Mouse (Mus musculus) urinary bladder, postnatal 36 days (tissue): ENCODE results near the gene Lmx1b.

Source experiments
- DNase-seq, 2 experiments: peaks; one replicate each; pipeline ENCODE4 v3.0.0; 2022; ENCODE audit warnings: low spot score in 2 of 2, mixed read lengths in 1 of 2

The Lmx1b gene

DNA sequence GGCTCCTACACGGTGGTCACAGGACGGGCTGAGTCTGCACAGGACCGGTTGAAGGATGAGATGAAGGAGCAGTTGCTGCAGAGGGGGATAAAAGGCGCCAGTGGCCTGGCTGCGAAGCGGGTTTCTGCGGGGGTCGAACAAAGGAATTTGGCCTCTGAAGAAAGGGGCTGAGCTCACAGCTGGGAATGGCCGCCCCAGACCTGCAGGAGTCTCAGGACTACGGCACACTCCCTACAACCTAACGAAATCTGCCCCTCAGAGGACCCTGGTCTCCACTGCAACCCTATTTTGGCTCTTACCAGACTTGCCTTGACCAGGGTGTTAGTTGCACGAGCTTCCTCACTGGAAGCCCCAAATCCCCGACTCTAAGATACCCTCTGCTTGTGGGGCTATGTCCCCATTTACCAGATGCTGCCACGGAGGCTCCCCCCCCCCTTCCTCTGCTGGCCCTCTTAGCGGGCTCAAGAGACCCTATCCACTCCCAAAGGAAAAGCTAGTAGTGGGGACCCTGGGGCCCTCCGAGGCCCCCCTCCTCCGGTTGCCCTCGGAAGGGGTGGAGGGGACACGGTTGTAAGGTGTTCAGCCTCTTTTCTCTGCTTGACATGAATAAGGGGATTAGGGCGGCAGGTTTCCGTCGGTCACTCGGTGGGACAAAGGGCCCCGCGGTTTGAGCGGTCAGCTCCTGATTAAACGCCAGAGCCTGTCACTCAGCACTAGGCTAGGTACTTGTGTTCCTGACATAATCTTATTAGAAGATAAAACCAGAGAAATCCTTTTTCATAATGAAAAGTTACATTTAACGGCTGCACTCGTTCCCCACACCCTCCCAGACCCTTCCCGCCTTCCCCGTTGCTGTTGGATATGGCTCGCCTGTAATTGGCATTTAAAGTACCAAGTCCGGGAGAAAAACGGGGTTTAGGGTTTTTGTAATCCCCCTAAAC is 10.0 kb downstream of the Lmx1b start:
- no peak for DNase-seq

DNA sequence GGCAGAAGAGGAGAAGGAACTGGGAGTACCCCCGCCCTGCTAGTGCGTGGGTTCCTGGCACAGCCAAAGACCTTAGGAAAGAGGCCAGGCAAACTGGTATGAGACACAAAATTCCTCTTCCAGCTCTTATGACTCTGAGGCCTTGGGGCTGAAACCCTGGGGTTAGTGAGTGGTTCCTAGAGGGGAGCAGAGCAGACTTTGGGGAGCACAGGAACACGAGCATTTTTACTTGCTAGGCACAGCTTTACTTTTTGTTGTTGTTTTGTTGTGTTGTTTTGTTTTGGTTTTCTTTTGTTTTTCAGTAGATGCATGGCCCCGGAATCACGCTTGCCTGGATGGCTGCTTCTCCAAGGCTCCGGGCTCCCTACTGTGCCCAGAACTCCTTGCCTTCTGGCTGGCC is 10.7 kb downstream of the Lmx1b start:
- no peak for DNase-seq

DNA sequence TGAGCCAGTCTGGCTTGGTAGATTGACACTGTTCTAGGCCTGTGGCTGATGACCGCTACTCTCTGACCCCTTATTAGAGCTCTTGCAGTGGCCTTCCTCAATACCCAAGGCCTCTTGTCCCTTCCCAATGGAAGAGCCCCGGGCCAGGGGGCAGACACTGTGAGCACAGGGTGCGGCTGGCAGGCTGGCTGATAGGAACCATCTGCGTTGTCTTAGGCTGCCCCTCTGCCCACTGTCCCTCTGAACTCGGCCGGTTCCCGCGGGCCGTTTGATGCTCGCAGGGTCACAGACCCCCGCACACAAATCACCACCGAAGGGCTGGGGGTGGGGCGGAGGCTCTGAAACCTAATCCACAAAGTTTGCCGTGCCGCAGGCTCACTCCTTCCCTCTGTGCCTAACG is 11.5 kb downstream of the Lmx1b start:
- no peak for DNase-seq

DNA sequence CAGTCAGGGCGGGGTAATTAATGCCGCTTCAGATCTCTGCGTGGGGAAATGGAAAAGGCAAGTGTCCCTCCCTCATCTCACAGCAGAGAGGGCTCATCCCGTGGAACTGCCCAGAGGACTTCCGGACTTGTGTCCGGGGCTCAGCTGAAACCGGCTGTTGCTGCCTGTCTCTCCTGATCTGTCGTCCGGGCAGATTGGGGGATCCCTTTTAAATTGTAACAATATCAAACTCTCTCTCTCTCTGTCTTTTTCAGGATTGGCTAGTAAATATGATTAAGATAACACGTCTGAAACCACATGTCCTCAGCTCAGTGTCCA is 13.3 kb downstream of the Lmx1b start:
- DNase-seq: no peak

DNA sequence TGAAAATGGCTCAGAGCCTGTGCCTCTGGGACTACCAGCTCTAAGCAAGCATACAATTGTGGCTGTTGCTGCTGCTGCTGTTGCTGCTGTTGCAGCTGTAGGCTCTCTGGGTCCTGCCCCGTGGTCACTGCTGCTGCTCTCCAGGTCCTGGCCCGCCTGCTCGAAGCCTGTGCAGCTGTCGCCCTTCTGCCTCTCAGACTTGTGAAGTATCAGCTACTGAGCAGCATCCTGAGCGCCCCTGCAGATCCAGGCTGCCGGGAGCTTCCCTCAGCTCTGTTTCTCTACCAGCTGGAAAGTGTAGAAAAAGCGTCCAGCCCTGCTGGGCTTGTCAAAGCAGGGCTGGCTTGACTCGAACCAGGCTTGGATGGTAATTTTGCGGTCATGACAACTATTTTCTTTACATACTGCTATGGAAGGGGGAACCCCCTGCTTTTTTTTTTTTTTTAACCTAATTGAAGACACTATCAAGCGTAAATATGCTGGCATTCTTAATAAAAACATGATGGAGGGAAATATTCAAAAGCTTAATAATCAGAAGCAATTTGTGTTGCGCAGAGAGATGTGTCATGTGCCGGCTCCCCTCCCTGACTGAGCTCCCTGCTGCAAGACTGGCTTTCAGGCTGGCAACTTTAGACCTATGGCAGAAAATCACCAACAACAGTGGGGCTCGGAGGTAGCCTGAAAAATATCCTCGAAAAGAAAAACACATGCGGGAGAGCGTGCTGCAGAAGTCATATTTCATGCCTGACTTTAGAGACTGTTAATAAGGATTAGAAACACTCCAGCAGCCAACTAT is 13.9 kb downstream of the Lmx1b start:
- no peak for DNase-seq

DNA sequence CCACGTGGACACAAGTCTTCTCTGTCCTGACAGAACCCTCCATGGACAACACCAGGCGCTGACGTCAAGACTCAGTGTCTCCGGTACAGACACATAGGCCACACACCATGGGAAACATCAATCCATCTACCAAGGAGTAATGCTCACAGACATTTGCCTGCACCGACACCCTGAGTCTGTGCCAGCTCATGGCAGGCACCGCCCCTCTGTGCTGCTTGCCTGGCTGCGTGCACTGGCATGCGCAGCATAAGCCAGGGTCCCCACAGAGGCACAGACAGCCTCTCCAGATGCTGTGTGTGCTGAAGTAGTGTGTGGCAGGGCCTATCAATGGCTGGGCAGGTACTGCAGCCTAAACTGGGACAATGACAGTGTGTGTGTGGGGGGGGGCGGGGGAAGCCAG is 22.6 kb downstream of the Lmx1b start:
- DNase-seq: no peak

DNA sequence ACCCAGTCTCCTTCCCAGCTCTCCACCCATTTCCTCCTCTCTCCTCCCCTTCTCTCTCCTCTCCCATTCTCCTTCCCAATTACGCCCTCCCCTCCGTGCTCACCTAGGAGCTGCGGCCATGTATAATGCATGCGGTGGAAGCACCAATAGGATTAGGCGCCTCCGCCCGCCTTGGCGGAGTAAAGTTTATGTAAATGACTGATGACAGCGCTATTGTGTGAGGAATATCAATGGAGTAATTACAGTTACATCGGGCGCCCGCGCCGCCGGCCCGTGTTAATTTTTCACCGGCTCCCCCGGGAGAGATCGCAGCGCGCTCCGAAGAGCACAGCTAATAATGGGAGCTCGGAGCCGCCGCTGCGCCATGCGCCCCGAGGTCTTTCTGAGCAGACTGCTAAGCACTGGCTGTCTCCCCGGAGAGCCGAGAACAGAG is 23.9 kb downstream of the Lmx1b start:
- no peak for DNase-seq

DNA sequence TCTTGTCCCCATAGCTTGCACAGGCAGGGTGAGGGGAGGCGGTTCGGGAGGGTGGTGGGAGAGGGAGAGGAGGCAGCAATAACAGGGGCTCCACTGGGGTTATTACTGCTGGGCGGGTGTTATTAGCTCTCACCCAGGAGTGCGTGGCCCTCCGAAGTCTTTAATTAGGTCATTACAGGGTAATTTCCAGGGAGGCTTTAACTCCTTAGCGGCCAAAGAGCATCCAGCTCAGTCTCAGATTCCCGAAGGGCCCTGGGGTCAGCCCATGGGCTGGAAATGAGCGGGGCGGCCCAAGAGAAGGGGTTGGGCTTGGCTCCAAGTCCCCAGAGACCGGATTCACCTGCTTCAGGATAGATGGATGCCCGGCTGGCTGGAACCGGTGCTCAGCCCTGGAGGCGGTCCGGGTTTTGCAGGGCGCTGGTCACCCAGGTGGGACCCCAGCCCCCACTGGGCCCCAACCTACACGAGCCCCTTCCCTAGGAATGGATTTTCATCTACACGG is 24.4 kb downstream of the Lmx1b start:
- DNase-seq: no peak

DNA sequence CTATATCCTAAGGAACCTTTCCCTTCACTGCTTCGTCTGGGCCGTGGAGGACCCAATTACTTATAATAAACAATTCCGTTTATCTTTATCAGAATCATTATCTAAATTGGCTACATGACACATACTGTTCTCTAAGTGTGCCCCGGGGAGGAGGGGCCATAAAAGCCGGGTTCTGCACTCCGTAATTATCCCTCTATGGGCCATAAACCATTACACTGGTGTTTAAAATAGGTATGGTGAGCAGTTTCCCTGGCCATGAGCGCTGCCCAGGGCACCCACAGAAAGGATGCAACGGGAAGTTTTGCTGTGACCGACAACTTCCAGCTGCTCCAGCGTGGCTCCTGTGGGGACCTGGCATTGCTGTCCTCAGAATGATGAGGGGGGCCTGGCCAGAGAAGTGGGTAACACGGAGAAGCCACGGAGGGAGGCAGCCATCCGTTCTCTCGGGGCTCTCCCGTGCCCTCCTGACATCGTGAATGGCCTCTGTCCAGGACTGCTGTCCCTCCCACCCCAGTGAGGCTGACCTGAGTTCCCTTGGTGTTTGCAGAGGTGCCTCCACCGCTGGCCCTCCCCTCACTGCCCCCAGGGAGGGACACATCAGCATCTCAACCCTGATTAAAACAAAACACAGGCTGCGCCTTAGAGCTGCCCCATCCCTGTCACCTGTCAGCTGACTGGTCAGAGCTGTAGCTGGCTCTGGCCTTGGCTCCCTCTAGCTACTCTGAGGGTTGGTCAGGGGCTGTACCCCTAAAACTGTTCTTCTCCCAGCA is 34.6 kb downstream of the Lmx1b start:
- no peak for DNase-seq

DNA sequence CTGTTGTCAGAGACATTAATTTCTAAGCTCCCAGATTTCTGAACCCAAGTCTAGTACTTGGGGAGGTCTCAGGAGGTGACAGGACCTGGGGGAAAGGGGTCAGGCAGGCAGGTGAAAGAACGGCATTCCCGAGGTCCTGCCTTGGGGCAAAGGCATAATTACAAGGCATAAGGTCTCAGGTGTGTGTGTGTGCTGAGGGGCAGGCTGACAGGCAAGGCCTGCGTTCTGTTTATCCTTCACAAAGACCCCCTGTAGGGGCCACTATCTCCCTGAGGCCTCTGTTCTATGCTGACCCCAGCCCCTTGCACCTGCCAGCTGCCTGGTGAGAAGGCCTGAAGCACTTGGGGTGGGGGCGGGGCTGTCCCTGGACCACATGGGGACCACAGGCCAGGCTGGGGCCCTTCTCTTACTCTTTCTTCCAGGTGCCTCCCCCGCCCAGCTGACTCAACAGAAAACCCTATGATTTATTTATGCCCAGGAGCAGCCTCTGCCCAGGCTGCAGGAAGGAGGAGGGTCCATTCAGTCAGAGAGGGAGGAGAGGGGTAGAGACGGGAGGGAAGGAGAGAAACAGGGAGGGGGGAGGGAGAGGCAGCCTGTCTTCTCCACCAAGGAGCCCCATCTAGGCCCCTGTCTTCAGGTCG is 35.3 kb downstream of the Lmx1b start:
- no peak for DNase-seq

DNA sequence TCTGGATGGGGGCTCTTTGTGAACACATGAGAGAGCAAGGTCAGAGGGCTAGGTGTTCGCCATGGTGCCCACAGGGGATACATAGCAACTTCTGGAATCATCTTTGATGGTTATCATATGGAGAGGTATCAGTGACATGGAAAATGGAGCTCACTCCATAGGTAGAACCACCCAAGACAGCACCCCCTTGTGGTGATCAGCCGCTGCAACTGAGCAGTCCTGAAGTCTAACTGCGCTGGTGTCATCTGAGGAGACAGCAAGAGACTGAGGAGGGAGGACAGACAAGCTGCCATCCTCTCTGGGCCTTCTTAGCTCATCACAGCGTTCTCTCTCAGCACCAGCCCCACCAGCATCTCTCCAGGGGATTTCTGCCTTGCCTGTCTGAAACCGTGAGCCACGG is 39.8 kb downstream of the Lmx1b start:
- no peak for DNase-seq

DNA sequence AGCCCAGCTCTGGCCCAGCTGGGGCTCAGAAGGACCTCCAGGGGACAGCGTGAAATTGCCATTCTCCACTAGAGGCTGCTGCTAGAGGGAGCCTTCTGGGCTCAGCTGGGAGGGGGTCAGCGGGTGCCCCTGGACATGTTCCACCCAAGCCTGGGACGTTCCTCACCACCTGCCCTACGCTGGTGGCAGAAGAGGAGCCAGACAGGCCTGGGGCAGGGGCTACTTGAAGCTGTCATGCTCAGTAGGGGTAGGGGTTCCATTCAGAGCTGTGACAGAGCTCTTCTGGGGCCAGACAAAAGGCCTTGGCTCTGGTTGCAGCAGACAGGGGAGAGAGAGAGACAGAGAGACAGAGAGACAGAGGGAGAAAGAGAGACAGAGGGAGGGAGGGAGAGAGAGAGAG is 42.9 kb downstream of the Lmx1b start:
- DNase-seq: no peak

DNA sequence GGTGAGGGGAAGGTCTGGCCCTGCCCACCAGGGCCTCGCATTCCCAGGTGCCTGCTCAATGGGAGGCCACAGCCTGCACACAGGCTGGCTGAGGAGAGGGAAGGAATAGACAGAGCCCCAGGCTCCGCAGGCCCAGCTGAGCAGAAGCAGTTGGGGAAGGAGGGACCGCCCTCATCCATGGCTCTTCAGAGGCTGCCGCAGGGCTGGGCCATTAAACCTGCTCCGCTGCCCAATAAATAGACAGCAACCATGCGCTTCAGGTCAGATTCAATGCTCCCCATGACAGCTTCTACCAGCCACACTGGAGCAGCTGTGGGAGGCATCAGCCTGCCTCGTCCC is 45.3 kb downstream of the Lmx1b start:
- DNase-seq: no peak

DNA sequence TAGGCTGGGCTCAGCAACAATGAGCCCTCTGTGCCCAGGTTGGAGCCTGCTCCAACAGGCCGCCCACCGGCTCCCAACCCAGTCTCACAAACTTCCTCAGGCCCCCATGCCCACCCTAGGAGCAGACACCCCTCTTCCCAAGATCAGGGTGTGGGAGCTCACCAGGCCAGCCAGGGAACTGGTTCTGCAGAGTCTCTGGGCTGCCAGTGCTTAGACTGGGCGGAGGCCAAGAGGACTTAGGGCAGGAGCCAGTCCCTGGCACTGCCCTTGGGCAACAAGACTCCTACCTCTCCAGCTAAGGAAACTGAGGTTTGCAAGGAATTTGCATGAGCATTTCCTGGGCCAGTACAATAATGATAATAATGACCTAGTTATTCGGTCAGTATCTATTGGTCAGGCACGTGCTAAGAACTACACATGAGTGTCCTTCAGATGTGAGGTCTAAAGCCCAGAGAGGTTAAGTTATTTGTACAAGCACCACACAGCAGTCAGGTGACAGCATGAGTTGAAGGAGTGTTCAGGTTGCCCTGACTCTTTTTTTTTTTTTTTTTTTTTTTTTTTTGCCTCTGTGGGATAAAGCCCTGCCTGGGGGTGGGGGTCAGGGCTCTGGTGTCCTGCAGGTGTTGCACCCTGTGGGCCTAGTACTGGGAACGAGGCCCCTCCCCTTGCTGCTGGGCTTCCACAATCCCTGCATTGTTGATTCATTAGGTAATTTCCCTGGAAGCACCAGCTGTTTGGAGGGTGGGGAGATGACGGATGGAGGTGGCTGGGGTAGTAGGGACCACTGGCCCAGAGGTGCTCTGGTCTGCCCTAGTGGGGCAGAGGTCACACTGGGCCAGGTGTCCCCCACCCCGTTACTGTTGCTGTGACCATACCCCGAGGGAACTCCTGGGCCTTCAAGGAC is 45.9 kb downstream of the Lmx1b start:
- peak in 1 of 2 experiments; percentile 46 for DNase-seq

DNA sequence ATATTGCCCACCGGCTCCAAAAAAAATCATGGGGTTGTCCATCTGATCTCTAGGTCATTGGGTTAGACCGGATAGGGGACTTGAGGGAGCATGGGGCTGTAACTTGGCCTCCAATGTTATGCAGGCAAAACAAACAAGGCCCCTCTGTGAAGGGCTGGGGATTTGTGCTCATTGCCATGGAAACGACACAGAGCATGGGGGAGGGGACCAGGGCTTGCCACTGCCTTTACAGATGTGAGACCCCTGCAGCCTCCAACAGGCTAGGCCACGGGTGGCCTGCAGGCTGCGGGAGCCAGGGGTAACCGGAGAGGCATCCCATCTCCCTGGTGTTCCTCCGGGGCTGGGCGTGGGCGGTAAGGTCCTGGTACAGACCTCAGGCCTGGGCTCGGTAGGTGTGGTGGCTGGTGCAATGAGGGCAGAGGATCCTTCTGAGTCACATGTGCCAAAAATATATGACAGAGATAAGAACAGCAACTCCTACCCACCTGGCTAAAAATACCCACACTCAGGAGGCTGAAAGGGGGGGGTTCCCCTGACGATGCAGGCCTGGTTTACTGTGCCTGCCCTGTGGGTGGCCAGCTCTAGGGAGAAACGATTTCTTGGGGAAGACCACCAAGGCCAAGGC is 47.3 kb downstream of the Lmx1b start:
- DNase-seq: peak in 1 of 2 experiments; percentile 29

DNA sequence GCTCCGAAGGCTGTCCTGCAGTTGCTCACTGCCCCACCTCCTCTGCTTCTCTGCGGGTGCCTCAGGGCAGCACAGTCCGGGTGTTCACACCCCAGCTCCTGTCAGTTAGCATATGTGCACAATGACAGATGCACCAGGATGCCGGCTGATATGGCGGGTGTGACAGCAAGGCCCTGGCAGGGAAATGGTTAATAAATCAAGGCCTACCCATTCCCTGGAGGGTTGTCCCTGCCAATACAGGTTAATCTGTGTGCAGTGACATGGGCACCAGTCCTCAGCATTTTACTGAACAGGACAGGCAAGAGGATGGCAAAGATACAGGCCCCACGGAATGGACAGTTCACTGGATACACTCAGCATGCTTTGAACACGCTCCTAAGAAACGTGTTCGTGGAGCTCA is 51.0 kb downstream of the Lmx1b start:
- no peak for DNase-seq

DNA sequence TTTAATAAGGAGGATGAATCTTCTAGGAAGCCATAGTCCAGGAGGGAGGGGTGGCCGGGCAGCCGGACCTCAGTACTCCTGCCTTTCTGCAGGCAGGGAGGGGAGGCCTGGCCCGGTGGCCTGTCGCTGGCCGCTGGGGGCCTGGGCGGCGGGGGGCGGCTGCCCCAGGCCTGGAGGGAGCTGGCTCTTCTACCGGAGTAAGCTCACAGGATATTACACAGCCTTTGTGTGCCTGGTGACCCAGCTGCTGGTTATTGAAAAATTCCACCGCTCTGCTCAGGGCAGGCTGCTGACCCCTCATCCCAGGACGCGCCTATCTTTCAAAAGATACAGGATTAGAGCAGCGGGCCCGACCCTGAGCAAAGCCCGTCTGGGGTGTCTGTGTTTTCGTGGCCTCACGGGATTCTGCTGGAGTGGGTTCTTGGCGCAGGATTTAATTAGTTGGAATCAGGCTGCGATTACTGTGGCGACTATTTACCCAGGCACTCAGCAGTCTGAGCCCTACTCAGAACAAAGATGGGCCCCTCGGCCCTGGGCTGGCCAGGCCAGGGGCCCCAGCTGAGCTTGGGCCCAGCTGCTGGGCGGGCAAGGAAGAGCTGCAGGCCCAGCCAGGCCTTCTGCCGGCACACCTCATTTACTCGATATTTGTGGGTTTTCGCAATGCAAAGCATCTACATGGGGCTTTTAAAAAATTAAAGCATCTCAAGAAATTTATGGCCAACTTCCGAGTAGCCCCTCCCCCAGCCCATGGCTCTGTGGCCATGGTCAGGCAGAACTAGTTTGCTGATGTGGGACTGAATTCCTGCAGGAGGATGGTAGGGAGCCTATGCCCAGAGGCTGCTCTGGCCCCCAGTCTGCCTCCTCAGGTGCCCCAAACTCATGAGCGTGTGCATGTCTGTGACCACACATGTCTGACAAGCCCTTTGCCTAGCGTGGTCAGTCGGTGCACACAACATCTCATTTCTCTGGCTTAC is 55.1 kb downstream of the Lmx1b start:
- DNase-seq: peak in 1 of 2 experiments; percentile 46

DNA sequence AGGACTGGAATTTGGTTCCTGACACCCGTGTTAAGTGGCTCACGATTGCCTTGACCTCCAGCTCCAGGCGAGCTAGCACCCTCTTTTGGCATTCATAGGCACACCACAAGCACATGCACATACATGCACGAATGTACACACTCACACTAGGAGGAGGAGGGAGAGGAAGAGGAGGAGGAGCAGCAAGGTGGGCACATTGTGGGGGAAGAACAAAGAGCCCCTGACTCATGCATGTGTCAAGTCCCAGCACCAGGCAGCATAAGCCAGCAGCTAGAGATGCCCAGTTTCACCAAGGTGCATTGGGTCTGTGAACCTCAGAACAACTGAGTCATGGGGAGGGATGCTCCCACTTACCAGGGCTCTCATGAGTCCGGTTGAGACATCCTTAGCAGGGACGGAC is 56.5 kb downstream of the Lmx1b start:
- DNase-seq: no peak

DNA sequence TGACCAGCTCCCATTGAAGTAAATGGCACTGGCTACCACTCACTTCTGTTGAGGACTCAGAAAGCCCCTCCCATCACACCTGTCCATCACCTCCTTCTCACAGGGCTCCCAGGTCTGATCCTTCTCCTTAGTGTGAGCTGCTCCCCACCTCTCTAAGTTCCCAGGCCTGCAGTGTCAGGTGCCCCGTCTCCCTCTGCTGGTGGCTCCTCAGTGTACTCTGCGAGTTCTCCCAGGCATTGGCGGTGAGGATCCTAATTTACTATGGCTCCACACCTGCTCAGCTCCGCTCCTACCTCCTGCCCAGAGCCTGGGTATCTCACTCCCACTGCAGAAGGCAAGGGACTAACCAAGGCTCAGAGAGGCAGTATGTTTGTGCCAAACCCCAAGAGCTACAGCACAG is 57.0 kb downstream of the Lmx1b start:
- DNase-seq: peak in 1 of 2 experiments; percentile 36
